Mouse (Mus musculus) olfactory bulb, adult 2 months (tissue): Measurements from ENCODE around the gene Depdc5.

Source experiments
- CTCF ChIP-seq: fragments of 200-500 bp; IDR thresholded peaks from 2 replicates; pipeline ENCODE4 v1.5.1; 2012; ENCODE audit warnings: low read depth, mild to moderate bottlenecking, low read length, moderate library complexity; ENCODE audit not compliant: insufficient read depth
- POLR2A ChIP-seq: fragments of 200-500 bp; IDR thresholded peaks from 2 replicates; pipeline ENCODE4 v1.6.1; 2012; ENCODE audit warnings: mild to moderate bottlenecking, low read depth, low read length, moderate library complexity; ENCODE audit not compliant: insufficient read depth

- TF ChIP-seq CTCF (no peak), POLR2A (no peak)
These were observed 23.2 kb downstream of the Depdc5 start for GRCm38 (mm10) chr5:32886739-32887138.
